Mouse (Mus musculus) cortical plate, adult 2 months (tissue): ENCODE measurements at regions not wholly inside any gene's neighbourhood (a gene's known extent, or its start where the extent isn't known, plus 50 kb on each side); places are given as distances from the start of the nearest gene placed in this dataset.

Experiments used
- CTCF ChIP-seq: fragments of 200-500 bp; IDR thresholded peaks from 2 replicates; pipeline ENCODE4 v1.5.1; 2011; ENCODE audit warnings: mild to moderate bottlenecking, control low read depth, low read length; ENCODE audit not compliant: insufficient read depth; ENCODE audit errors: extremely low read depth
- POLR2A ChIP-seq: fragments of 200-500 bp; IDR thresholded peaks from 2 replicates; pipeline ENCODE4 v1.6.1; 2011; ENCODE audit warnings: mild to moderate bottlenecking, low read length, control low read depth; ENCODE audit not compliant: insufficient read depth; ENCODE audit errors: extremely low read depth

DNA sequence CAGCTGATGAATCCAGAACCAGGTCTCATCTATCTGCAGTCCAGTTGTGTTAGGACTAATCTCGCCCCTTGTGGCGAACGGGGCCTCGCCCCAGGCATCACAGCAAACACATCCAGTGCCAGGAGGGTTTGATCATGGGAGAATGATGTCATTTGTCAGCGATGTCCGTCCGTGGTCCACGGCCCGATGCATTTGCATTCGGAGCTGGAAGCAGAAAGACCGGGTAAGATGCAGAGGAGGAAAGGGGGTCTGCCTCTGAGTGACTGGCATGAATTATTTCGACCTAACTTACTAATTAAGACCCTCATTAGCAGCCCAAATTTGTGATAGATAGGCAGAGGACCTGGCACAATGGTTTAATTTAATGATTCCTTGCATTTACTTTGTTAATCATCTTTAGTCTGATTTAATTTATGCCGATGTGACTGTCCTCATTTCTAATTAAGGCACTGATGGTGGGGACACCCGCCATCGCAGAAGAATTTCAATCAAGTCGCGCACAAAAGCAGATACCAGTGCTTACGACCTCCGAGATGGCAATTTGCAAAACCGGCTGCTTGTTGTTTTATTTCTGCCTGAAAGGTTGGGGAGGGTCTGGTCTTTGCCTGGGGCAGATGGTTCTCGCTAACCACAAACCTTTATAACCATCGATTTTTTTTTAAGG, 141.9 kb downstream of the Cryba4 start:
- TF ChIP-seq CTCF = no peak
- TF ChIP-seq POLR2A = no peak
